Mouse (Mus musculus) ES-Bruce4 (cell line): ENCODE results near the gene Slc24a5. TPM values are rescaled to one million over a fixed set of nuclear protein-coding genes. Genes with fewer than 3 reads are reported as not detected.

ENCODE experiments used
- H3K27ac ChIP-seq: 2 replicates; pipeline ENCODE4 v1.5.1; 2012; ENCODE audit warnings: low read length, inconsistent platforms; ENCODE audit not compliant: insufficient read depth
- H3K27me3 ChIP-seq: 2 replicates; pipeline ENCODE4 v1.6.1; 2012; ENCODE audit warnings: mild to moderate bottlenecking, low read length, inconsistent platforms; ENCODE audit not compliant: control insufficient read depth, poor library complexity, insufficient read depth, severe bottlenecking
- H3K36me3 ChIP-seq: 2 replicates; pipeline ENCODE4 v1.6.1; 2012; ENCODE audit warnings: inconsistent platforms, mild to moderate bottlenecking, low read length, moderate library complexity; ENCODE audit not compliant: control insufficient read depth, poor library complexity, insufficient read depth, severe bottlenecking
- H3K4me1 ChIP-seq: one replicate; pipeline ENCODE4 v1.8.1; 2011; ENCODE audit warnings: low read length; ENCODE audit not compliant: control insufficient read depth, insufficient read depth
- H3K4me3 ChIP-seq: 2 replicates; pipeline ENCODE4 v1.5.1; 2011; ENCODE audit warnings: low read depth, mild to moderate bottlenecking, low read length
- H3K9ac ChIP-seq: 2 replicates; pipeline ENCODE4 v1.6.1; 2012; ENCODE audit warnings: low read depth, mild to moderate bottlenecking, inconsistent platforms; ENCODE audit not compliant: poor library complexity, severe bottlenecking
- H3K9me3 ChIP-seq: replicated peaks from 2 replicates; pipeline ENCODE4 v1.6.1; 2012; ENCODE audit warnings: mild to moderate bottlenecking, low read length, inconsistent platforms; ENCODE audit not compliant: control insufficient read depth, poor library complexity, insufficient read depth, severe bottlenecking
- CTCF ChIP-seq: IDR thresholded peaks from one replicate; pipeline ENCODE4 v1.8.1; 2011; ENCODE audit warnings: low read depth, low read length
- EP300 ChIP-seq: IDR thresholded peaks from 2 replicates; pipeline ENCODE4 v1.6.1; 2011; ENCODE audit warnings: low read depth, low read length; ENCODE audit not compliant: insufficient read depth
- POLR2A ChIP-seq: IDR thresholded peaks from one replicate; pipeline ENCODE4 v1.8.1; 2011; ENCODE audit warnings: low read length; ENCODE audit not compliant: insufficient read depth
- polyA plus RNA-seq: library from polyadenylated mRNA; stranded (reverse); fragments of >200 nt; gene quantifications from 2 replicates; pipeline ENCODE4 v1.2.4, GENCODE M21; 2011; ENCODE audit warnings: low read depth; ENCODE audit not compliant: missing spikeins, insufficient read depth, insufficient read length

The Slc24a5 gene
- polyA plus RNA-seq, 1 experiment: not detected

DNA sequence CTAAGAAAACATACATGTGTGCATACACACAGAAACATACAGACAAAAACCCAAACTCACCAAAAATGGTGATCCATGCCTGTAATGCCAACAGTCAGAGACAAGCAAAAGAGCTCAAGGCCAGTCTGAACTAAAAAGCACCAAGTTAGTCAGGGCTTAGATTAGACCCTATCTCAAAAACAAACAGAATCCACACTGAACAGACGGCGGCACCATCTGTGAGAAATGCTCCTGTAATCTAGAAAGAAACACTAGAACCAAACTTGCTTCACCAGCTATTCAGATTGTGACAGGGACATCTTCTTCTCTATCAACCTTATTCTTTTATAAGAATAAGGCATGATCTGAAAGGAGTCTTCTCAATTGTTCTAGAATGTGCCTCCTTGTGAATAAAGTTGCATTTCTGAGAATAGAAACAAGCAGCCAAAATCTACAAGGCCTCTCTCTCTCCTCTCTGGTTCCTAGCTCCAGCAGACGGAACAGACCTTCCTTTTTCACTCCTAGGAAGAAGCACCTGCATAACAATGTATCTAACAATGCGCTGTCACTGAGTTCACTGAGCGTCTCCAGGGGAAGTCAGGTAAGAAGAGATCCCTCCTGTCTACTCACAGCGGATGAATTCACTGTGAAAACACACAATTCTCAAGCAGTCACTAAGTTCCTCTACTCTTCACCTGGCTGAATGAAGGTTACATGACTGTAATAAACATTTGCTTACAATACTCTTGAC lies 51.6 kb downstream of the Slc24a5 start:
- Histone ChIP-seq H3K27me3 (no peaks in the 10 kb centered on the region), H3K4me3 (no peak overlapping the region)

GRCm38 (mm10) chr2:125122288-125122623 lies 54.3 kb downstream of the Slc24a5 start:
- no peak overlapping the region for H3K27ac ChIP-seq
- peak overlapping the region; percentile 96 for H3K9ac ChIP-seq
- peaks cover 1% of the 10 kb centered on the region for H3K4me1 ChIP-seq
- H3K27me3 ChIP-seq: no peaks in the 10 kb centered on the region
- TF ChIP-seq POLR2A (no peak), CTCF (no peak), EP300 (no peak)
- peak overlapping the region; percentile 97 for H3K4me3 ChIP-seq
- no peaks in the 10 kb centered on the region for H3K9me3 ChIP-seq
- H3K36me3 ChIP-seq: peaks cover 4% of the 10 kb centered on the region; the same call in 1 of the 2 replicates

More for the DNA sequence above, 51.6 kb downstream of the Slc24a5 start:
- TF ChIP-seq CTCF: no peak
- no peak for TF ChIP-seq POLR2A
- TF ChIP-seq EP300: no peak
- Histone ChIP-seq H3K9me3 (no peaks in the 10 kb centered on the region), H3K27ac (peak overlapping the region; percentile 69), H3K9ac (peak overlapping the region; percentile 40; the same call in 1 of the 2 replicates), H3K4me1 (peaks cover 1% of the 10 kb centered on the region), H3K36me3 (peaks cover 26% of the 10 kb centered on the region)

DNA sequence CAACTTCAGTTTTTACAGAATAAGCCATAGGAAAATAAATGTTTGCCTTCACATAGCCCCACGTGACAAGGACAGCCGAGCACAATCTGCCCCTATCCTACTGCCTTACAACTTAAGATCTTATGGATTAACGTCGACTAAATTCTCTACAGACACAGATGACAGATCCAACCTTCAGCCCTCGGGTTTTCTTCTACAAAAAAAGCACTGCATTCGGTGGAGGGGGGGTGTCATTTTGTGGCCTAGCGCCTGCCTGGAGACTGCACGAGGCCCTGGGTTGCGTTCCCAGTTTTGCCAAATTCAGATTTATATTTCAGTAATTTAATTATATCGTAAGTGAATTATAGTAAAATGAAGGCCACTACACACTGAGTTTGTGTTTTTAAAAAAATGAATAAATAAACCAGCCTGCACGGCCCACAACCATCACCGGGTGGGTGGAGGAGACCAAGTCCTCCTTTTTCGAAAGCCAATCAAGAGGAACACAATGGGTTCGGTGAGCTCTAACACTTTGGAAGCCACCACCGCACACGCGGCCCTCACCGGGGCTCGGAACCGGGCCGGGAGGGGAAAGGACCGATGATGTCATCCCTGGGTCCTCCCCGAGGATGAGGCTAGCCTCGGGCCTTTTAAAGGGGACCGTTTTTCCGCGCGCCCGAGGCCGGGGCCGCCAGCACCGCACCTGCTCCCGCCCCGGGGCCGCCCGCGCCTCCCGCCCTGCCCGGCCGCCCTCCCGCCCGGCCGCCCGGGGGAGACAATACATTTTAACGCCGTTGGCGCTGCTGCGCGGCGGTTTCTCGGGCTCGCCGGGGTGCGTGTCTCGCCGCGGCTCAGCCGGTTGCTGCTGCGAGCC lies 54.9 kb downstream of the Slc24a5 start:
- H3K9me3 ChIP-seq: no peaks in the 10 kb centered on the region
- no peak for TF ChIP-seq POLR2A
- peak overlapping the region; percentile 49 for H3K27ac ChIP-seq
- H3K36me3 ChIP-seq: peaks cover 4% of the 10 kb centered on the region; the same call in 1 of the 2 replicates
- peaks cover 1% of the 10 kb centered on the region for H3K4me1 ChIP-seq
- H3K4me3 ChIP-seq: peak overlapping the region; percentile 97
- no peaks in the 10 kb centered on the region for H3K27me3 ChIP-seq
- peak overlapping the region; percentile 96 for H3K9ac ChIP-seq

DNA sequence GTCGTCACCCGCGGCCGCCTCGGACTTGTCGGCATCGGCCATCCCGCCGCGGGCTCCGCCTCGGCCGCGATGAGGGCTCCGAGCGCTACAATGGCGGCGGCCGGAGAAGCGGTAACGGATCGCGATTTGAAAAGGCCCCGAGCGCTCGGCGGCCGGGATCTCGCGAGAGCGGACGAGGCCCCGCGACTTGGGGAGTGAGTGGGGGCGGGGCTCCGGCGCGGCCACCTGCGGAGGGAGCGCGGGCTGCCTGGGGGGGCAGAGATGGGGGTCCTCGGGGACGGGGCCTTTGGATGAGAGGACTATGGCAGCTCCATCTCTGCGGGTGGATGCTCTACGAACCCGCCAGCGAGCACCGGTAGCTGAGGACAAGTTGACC lies 55.5 kb downstream of the Slc24a5 start, which contains the start of gene Myef2:
Myef2 (minus strand) TSS at position 185 of the 376 bp plus-strand sequence.
- TF ChIP-seq CTCF (no peak), POLR2A (no peak), EP300 (no peak)
- peak within 1 kb of the TSS; percentile 49 for H3K27ac ChIP-seq
- peaks cover 4% of the 10 kb centered on the region; the same call in 1 of the 2 replicates for H3K36me3 ChIP-seq
- peaks cover 1% of the 10 kb centered on the region for H3K4me1 ChIP-seq
- H3K9me3 ChIP-seq: no peaks in the 10 kb centered on the region
- H3K9ac ChIP-seq: peak within 1 kb of the TSS; percentile 96
- no peaks in the 10 kb centered on the region for H3K27me3 ChIP-seq
- peak within 1 kb of the TSS; percentile 97 for H3K4me3 ChIP-seq

DNA sequence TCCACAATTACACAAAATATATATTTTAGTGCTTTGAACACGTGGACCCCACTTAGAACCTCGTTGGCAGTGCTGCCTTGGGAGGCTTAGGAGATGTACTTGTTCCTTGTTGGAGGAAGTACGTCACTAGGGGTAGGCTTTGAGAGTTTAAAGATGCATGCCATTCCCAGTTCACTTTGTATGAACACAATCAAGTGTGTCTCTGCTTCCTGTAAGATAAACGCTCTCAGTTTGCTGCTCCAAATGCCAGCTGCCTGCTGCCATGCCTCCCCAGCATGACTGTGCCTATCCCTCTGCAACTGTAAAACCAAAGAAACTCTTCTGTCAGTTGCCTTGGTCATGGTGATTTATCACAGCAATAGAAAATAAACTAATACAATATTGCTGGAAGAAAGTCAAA lies 57.9 kb downstream of the Slc24a5 start:
- H3K27ac ChIP-seq: no peak overlapping the region
- no peaks in the 10 kb centered on the region for H3K27me3 ChIP-seq
- H3K4me1 ChIP-seq: no peaks in the 10 kb centered on the region
- no peaks in the 10 kb centered on the region for H3K9me3 ChIP-seq
- no peak for TF ChIP-seq EP300
- H3K9ac ChIP-seq: no peak overlapping the region
- peaks cover 3% of the 10 kb centered on the region; the same call in 1 of the 2 replicates for H3K36me3 ChIP-seq
- H3K4me3 ChIP-seq: no peak overlapping the region

DNA sequence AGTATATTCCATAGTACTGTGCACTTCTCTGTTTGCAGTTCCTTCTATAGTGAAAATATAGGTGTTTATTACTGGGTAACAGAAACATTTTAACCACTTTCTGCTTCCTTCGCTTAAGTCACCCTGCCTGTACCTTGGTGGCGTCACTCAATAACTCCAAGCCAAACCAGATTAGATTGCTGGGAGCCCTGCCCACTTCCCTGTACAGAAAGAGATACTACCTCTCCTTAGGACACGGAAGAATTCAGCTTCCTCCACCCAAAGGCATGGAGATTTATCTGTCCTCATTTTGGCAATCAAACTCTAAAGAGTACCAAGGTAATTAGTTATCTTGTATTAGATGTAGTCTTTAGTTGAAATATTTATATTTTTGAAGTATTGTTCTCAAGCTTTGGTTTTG lies 58.9 kb downstream of the Slc24a5 start:
- TF ChIP-seq CTCF: no peak
- TF ChIP-seq EP300: no peak
- no peak for TF ChIP-seq POLR2A
- no peaks in the 10 kb centered on the region for H3K4me1 ChIP-seq
- no peak overlapping the region for H3K9ac ChIP-seq
- no peaks in the 10 kb centered on the region for H3K9me3 ChIP-seq
- H3K4me3 ChIP-seq: no peak overlapping the region
- H3K36me3 ChIP-seq: no peaks in the 10 kb centered on the region
- no peaks in the 10 kb centered on the region for H3K27me3 ChIP-seq
- no peak overlapping the region for H3K27ac ChIP-seq
